Mouse (Mus musculus): Measurements from ENCODE around the gene Plekhh3. TPM values are rescaled to one million over a fixed set of nuclear protein-coding genes. Genes with fewer than 3 reads are reported as not detected.
"Not testable (repeated sequence)": the region's sequence is repeated elsewhere in the genome, so short reads cannot be mapped to it uniquely, and the experiment has no call there.

The Plekhh3 gene
- polyA plus RNA-seq, 1 experiment, result 22.9 TPM

DNA sequence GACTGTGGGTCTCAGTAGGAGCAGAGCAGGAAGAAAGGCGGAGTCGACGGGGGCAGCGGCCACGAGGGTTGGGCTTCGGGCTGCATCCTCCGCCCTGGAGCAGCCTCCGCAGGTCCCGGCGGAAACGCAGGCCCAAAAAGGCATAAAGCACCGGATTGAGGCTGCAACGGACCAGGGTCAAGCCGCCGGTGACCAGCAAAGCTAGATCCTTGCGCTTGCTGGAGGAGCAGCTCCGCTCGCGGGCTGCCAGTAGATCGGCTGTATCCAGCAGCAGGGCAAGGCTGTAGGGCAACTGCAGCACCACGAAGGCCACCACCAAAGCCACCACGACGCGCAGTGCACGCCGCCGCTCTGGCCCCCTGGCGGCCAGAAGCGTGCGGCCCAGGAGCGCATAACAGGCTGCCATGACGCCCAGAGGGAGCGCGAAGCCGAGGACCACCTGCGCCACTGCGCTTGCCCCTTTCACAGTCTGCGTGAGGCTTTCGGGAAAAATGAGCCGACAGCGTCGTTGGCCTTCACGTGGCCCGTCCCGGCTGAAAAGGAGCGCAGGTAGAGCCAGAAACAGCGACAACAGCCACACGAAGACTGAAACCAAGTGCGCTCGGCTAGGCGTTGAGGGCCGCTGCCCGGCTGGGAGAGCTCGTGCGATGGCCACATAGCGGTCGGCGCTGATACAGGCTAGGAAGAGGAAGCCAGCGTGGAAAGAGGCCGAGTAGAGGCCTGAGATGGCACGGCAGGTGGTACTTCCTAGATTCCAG is 2.7 kb upstream of the Plekhh3 start:
- 6% methylated on average over 61 of the region's 61 CpGs for WGBS
- DNase-seq (ENCODE audit: low read depth, low spot score), result peak; percentile 50

DNA sequence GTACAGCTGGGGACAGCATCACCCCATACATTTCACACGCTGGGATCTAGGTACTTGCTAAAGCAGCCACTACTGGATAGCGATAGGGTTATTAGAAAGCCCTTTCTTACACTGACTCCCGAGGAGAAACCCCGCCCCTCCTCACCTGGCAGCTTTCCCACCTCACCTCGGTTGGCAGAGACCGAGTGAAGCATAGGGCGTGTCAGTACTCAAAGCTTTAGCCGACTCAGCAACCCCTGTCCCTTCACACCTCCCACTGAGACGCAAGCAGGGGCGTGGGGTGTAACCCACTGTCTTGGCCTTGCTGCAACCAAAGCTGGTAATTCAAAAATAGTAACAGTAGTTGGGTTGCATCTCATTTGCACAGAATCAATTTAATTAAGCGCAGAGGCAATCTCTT is 2.0 kb upstream of the Plekhh3 start:
- peak; percentile 65 for DNase-seq (ENCODE audit: low read depth, low spot score)
- WGBS, result 3% methylated on average over 11 of the region's 11 CpGs

DNA sequence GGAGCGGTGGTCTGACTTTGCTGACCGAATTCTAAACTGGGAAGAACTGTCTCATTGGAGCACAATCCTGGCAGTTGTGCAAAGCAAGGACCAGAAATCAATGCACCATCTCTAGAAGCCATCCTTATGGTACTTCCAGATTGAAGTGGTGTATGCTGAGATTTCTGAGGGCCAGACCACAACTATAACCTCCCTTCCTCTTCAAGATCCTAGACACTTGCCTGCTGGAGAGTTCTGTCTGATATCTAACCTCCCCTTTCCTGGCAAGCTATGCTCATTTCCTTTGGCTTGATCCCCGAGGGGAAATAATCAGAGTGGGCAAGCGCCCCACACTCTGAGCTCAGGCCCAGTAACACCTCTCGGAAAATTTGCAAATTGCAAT is 1.3 kb upstream of the Plekhh3 start:
- no peak for DNase-seq (ENCODE audit: low read depth, low spot score)
- 8% methylated on average over 5 of the region's 5 CpGs for WGBS

DNA sequence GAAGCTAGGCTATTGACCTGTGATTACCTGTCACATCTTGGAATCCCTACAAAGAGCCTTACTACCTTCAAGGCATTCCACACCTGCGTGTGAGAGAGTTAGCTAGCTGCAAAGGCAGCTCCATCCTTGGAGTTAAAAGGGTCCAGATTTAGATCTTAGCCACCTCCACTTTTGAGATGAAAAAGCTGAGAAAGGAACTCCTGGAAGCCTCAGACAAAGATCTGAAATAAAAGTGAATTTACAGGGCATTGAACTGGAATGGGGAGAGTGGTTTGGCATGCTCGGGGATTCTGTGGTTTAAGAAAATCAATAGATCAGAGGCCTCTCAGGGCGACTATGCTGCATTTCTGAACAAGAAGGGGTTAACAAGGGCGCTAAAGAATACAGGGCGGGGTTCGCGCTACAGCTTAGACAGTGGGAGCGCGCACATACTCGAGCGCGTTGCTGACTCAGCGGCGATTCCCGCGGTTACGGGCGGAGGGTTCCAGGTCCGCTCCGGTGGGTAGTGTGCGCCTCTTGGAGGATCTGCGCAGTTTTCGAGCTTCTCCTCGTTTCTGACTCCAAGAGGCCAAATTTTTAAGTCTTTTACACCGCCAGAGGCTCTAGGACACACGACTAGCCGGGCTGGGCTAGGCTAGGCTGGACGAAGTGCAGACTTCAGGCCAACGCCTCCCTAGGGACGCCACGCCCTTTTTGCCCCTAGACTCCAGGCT is 726 bp upstream of the Plekhh3 start:
- 1% methylated on average over 31 of the region's 31 CpGs for WGBS
- peak; percentile 70 for DNase-seq (ENCODE audit: low read depth, low spot score)

DNA sequence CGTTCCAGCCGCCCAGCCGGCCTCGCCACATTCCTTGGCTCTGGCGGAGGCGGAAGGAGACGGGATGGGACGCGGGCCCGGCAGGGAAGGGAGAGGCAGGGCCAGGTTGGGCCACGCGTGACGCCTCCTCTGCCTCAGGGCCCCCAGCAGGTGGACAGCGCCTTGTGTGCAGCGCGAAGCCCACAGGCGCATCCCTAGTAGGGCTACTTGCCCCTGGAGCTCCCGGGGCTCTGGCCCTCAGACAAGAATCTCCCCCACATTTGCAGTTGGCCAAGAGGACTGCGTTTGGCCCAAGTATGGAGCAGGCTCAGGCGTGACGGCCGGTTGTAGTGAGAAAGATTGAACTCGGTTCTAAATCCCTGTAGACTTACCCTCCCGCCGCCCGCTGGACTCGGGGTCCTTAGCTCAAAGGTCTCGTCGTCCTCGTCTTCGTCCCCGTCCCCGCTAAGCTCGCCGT is 769 bp downstream of the Plekhh3 start, which contains the start of gene Cntnap1:
Cntnap1 (plus strand) TSS at position 170 of the 457 bp plus-strand sequence.
- WGBS, result under 1% methylated on average over 35 of the region's 35 CpGs
- no peak for DNase-seq (ENCODE audit: low read depth, low spot score)

DNA sequence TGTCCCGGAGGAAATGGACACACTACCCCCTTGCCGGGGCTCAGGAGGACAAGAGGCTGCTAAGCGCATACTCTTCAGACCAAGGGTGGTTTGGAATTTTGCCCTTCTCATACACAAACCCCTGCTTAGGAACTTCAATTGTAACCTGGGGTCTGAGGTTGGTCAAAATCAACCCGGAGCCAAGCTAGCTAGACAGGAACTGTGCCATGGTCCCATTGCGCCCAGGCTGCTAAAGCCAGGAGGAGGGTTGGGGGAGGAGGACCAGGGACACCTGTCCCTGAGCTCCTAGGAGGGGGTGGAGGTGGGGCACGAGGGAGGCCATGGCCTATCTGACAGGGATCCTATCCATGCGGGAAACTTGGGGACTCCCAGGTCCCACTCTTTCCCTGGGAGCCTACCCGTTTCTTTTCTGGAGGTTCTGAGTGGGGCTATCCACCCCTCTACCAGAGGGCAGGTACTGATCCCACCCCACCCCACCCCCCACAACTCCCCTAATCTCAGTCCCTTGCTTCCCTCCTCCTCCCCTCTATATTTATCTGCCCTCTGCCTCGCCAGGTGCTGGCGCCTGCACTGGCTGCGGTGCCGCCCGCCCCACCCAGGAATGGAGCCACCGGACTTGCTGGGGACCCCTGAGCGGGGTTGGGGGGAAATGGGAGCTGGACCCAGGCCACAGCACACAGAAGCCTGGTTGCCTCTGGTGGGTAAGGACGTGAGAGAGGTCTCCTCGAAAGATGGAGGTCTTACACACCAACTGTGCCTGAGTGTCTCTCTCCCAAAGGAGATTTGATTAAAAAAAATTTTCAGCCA is 1.6 kb downstream of the Plekhh3 start:
- WGBS, result 12% methylated on average over 17 of the region's 17 CpGs
- DNase-seq (ENCODE audit: low read depth, low spot score), result no peak

DNA sequence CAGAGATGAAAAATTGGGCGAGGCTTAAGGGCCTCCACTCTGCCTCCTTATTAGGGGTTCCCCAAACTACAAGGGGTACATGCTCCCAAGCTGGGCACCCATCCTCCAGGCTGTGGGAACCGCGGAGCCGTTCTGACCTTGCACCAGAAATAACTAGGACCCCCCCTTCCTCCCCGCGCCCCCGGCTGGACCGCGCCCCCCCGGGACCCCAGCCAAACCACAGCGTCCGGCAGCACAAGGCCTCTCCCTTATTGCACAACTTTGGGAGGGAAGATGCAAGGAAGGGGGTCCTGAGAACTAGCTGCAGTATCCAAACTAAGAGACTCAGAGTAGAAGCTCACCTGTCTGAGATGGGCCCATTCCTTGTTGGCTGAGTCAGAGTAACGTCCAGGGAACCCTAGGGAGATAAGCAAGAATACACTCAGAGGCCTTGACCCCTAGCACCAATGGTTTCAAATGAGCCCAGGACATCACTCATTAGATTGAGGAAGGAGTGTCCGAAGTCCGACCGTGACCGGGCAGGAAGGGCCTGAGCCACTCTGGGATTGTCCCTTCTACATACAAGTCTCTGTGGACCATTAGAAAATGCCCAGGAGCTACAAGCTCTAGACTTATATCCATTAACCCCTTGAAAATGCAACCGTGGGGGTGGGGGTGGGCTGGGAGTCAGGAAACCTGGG is 2.7 kb downstream of the Plekhh3 start:
- no peak for DNase-seq (ENCODE audit: low read depth, low spot score)
- 53% methylated on average over 18 of the region's 18 CpGs for WGBS

DNA sequence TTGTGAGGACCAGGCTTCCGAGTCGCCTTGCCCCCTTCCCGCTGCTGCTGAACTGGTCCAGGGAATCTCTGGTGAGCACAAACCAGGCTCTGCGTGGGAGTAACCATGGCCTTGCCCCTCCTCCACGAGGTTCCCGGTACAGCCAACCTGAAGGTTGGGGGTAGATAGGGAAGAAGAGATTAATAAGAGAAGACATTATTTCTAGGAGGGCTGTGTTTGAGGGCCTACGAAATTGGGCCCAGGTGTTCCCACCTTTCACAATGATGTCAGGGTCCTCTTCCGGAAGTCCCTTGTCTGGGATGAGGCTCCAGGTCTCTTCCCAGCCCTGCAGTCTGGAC is 3.2 kb downstream of the Plekhh3 start:
- no peak for DNase-seq (ENCODE audit: low read depth, low spot score)
- 81% methylated on average over 8 of the region's 8 CpGs for WGBS

DNA sequence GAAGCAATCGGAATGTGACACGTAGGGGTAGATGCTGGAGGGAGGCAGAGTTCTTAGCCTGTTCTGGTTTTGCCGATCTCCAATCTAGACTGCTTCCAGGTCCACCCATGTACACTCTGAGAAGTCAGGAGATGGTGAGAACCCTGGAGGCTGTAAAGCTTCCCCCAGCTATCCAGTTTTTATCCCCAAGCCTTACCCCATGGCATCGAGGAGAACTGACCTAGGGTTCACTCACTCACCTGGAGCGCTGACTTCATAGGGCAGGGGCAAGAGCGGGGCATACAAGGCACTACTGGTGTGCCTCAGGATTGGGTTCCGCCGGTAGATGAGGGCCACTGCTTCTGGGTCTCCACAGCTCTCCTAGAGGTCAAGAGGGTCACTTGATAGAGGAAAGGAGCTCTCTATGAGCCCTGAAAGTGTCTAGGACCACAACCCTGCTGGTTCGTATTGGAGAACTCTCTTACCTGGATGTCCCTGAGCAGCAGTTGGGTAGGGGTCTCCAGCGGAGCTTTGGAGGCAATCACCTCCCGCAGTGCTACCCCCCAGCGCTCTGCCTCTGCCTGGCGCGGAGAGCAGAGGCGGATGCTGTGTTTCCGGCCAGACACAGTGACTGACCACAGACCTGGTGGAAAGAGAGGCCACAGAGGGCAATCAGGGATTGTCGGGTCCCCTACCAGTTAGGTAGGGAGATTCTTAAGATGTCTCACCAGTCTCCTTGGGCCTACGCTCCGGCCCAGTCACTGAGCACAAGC is 3.8 kb downstream of the Plekhh3 start:
- WGBS, result 89% methylated on average over 19 of the region's 19 CpGs
- DNase-seq (ENCODE audit: low read depth, low spot score), result no peak

DNA sequence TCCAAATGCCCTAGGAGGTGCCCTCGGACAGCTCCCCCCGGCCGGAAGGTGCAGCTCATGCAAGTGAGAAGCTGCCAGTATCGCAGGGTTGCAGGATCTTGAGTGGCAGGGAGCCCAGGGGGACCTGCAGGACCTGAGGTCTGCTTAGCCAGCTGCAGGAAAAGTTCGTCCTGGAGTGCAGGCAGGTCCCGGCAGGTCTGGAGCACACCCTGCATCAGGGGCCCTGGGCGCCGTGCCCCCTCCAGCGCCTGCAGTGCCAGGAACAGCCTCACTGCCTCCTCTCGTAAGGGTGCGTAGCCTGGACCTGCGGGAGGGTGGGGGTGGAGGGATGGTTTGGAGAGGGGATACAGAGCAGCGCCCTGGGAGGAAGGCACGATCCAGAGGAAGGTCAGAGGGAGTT is 4.8 kb downstream of the Plekhh3 start:
- DNase-seq (ENCODE audit: low read depth, low spot score), result no peak
- 94% methylated on average over 14 of the region's 14 CpGs for WGBS

DNA sequence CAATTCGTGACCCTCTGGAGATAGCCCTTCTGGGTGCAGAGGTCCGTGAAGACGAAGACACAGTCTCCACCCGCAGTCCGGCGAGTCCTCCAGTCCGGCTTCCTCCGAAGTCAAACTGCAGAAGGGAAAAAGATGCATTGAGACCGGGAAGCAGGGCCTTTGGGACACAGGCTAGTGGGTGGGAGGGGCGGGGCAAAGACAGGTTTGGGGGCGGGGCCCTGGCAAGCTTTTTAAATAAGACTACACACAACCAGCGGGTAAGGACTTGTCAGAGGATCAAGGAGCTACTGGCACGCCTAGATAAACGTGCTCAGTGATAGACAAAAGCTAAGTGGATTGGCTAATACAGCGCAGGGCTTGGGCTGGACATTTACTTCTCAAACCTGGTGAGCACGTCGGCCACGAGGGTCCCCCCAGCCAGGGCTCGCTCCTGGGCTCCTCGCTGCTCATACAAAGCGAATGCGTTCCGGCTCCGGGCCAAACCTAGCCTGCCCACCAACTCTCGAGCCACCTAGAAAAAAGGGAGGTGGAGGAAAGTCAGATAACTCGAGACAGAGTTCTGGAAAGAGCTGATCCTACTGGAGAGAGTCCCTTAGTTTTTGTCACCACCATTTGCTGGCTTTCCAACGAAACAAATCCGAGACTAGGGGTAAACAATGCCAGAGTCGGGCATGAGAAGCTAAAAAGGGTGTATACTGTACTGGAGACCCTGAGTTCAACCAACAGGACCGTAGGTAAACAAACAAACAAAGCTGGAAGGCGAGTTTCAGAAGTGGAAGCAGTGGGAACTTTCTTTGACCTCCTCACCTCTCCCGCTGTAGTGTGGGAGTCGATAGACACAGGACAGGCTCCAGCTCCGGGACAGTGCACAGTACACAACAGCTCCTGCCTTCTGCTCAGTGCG is 6.2 kb downstream of the Plekhh3 start:
- 75% methylated on average over 35 of the region's 35 CpGs for WGBS
- DNase-seq (ENCODE audit: low read depth, low spot score), result no peak

DNA sequence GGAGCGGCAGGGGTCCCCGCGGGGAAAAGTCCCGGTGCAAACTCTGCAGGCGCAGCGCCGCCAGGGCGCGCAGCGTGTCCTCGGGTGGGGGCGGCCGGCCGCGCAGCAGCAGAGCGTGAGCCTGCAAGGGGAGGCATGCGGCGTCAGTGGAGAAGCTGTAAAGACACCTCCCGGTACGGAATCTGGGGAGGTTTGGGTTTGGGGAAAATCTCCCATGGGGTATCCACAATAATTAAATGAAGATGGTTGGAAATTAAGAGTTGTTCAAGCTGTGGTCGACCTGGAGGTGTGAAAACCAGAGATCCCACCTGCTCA is 6.8 kb downstream of the Plekhh3 start:
- no peak for DNase-seq (ENCODE audit: low read depth, low spot score)
- WGBS, result 82% methylated on average over 21 of the region's 21 CpGs

DNA sequence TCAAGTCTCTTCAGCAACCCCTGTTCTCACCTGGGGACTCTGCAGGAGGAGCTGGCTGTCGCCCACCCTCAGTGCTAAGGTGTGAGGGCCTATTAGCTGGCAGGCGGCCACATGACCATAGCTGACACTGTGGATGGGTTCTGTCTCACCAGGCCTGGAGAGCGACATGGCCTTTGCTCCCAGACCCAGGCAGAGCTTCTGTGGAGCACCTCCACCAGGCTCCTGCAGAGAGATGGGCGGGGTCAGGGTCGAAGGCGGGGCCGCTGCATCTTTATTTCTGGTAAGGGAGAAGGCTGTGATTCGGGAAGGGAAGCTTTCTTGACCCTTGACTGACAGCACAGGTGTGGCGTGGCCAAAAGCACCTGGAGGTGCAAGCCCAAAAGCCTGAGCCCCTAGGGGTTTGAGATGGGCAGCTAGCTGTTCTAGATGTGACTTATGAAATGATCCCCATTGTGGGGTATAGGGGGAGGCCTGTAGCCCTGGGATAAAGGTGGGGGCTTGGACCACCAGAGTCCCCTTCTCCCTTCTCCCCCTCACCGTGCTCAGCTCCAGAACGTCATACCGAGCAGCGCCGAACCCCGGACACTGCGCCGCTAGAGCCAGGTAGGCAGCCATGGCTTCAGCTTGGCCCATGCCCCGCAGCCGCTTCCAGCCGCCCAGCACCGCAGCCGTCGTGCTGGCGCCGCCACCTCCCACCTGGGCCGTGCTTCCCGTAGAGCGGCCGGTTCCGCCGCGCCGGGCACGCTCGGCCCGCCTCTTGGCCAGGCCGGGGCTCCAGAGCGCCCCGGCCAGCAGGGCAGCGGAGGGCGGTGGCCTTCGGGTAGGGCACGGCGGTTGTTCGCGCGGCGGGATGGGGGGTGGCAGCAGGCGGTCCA is 7.4 kb downstream of the Plekhh3 start:
- DNase-seq (ENCODE audit: low read depth, low spot score), result no peak
- 81% methylated on average over 49 of the region's 49 CpGs for WGBS

DNA sequence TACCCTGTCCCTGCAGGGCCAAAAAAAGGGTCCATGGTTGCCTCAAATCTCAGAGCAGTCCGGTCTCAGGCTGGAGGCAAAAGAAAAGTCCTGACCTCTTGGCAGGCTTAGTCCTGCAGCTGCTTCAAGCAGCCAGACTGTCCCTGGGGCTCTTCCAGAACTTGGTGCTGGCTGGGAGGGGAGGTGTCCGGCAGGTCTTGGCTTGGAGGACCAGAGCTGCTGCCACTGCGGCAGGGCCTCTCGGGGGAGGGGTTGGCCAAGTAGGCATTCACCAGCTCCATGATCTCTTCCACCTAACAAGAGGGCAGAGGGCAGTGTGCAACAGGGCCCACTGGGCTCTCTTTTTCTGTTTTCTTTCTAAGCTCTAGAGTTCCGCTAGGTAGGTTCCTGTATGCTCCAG is 8.4 kb downstream of the Plekhh3 start:
- 65% methylated on average over 5 of the region's 5 CpGs for WGBS
- no peak for DNase-seq (ENCODE audit: low read depth, low spot score)

DNA sequence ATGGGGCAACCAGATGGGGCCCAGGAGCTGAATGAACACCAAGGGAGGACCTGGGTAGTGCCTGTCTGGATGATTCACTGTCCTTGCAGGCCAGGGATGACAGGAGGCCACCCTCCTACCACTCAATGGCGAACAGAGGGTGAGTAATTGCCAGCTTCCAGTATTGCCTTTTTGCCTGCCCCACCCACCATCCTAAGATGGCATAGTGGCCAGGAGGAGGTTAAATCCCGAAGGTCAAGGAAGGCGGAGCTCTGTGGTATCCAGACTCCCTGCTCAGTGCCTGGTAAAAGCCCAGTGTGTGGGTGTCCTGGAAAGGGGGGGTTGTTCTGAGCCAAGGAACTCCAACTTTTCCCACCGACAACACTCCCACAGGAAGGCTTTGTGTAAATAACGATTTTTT is 8.8 kb downstream of the Plekhh3 start:
- 42% methylated on average over 5 of the region's 5 CpGs for WGBS
- no peak for DNase-seq (ENCODE audit: low read depth, low spot score)

DNA sequence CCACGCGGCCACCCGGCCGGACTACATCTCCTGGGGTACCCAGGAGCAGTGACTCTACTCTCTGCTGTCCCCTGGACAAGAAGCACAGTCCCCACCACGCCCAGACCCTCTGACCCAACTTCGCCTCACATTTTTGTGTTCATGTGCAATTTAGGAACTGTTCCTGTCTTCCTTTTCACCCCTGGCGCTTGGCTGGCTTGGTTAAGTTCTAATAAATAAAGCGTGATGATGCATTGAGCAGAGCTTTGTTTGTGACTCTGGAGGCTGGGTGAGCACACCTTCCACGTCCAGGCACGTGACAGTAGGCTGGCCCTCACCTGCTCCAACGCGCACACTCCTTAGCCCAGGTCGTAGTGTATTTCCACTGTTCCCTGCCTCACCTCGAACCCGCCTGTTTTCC is 9.6 kb downstream of the Plekhh3 start:
- 90% methylated on average over 15 of the region's 15 CpGs for WGBS
- DNase-seq (ENCODE audit: low read depth, low spot score), result no peak

DNA sequence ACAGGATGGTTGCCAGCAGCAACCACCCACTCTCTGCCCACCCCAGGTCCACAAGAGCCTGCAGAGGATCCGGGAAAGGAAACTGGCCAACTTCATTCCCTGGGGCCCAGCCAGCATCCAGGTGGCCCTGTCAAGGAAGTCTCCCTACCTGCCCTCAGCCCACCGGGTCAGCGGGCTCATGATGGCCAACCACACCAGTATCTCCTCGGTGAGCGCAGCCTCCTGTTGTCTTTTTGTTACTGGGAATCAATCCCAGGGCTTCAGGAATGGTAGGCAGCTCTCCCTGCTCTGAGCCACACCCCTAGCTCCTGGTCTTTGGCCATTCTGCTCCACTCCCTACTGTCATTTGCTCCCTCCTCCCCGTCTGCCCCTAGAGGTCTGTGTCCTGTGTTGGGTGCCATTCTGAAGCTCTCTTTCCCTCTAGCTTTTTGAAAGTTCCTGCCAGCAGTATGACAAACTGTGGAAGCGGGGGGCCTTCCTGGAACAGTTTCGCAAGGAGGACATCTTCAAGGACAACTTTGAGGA is 10.1 kb downstream of the Plekhh3 start:
- DNase-seq (ENCODE audit: low read depth, low spot score), result not testable (repeated sequence)
- 79% methylated on average over 8 of the region's 8 CpGs for WGBS

All from large intestine, adult 2 months (tissue).